Mouse (Mus musculus) midbrain, embryonic 15.5 days (tissue): ENCODE results near the gene Zfp318. TPM values are rescaled to one million over a fixed set of nuclear protein-coding genes. Genes with fewer than 3 reads are reported as not detected.

ENCODE experiments used
- ATAC-seq: fragments of 200-750 bp; cut with Nextera tagmentation; replicated peaks from 2 replicates; pipeline ENCODE4 v1.8.0; 2017; ENCODE audit warnings: moderate TSS enrichment
- H3K27ac ChIP-seq: fragments of 300-500 bp; sonication (generic); 2 replicates; pipeline ENCODE4 v1.5.1; 2015; ENCODE audit warnings: mild to moderate bottlenecking, inconsistent platforms
- H3K27me3 ChIP-seq: fragments of 300-500 bp; sonication (generic); replicated peaks from 2 replicates; pipeline ENCODE4 v1.6.1; 2015; ENCODE audit warnings: inconsistent platforms
- H3K36me3 ChIP-seq: fragments of 300-500 bp; sonication (generic); replicated peaks from 2 replicates; pipeline ENCODE4 v1.6.1; 2015; ENCODE audit warnings: inconsistent platforms
- H3K4me1 ChIP-seq: fragments of 300-500 bp; sonication (generic); 2 replicates; pipeline ENCODE4 v1.6.1; 2015; ENCODE audit warnings: inconsistent platforms
- H3K4me2 ChIP-seq: fragments of 300-500 bp; sonication (generic); 2 replicates; pipeline ENCODE4 v1.6.1; 2015; ENCODE audit warnings: inconsistent platforms, mild to moderate bottlenecking, moderate library complexity
- H3K4me3 ChIP-seq: fragments of 300-500 bp; sonication (generic); 2 replicates; pipeline ENCODE4 v1.5.1; 2015; ENCODE audit warnings: mild to moderate bottlenecking, inconsistent platforms
- H3K9ac ChIP-seq: fragments of 300-500 bp; sonication (generic); 2 replicates; pipeline ENCODE4 v1.6.1; 2015; ENCODE audit warnings: mild to moderate bottlenecking, inconsistent platforms
- H3K9me3 ChIP-seq: fragments of 300-500 bp; sonication (generic); 2 replicates; pipeline ENCODE4 v1.6.1; 2016; ENCODE audit warnings: inconsistent platforms
- WGBS: fragments of 180-500 bp; shearing (Covaris S2); methylation state at CpG from one replicate; pipeline ENCODE4 v1.1.7; 2015; ENCODE audit warnings: mixed read lengths; 5-methylcytosine and 5-hydroxymethylcytosine counted together
- polyA plus RNA-seq: library from polyadenylated mRNA; unstranded; fragments of >200 nt; fragmentation: Nextera tagmentation; extraction: Ambion mirVana; gene quantifications from 2 replicates; pipeline ENCODE4 v1.2.1, GENCODE M21; 2015

Gene Zfp318
- polyA plus RNA-seq, 1 experiment from 2014 or later: 21.8 TPM

DNA sequence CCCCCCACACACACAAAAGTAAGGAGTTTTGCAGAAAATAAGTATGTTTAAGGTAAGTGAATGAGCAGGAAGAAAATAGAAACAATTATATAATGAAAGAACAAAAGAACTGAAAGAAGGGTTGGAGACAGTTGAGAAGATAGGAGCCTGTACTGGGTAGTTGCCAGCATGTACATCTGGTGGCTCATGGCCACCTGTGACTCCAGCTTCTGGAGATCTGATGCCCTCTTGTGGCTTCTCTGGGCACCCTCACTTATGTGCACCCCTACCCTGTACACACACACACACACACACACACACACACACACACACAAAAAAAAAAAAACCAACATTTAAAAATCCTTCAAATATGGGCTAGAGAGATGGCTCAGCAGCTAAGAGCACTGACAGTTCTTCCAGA lies 36.2 kb downstream of the Zfp318 start:
- no peak for ATAC-seq

DNA sequence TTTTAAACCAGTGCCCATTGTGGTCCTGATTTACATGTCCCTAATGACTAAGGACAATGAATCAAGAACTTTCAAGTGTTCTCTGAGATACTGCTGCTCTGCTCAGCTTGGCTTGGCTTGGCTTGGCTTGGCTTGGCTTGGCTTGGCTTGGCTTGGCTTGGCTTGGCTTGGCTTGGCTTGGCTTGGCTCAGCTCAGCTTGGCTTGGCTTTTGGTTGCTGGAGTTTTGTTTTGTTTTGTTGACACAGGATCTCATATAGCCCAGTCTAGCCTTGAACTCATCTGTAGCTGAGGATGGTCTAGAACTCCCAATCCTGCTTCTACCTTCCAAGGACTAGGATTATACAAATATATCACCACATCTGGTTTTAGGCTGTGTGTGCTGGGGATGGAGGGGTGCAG lies 43.0 kb downstream of the Zfp318 start:
- Histone ChIP-seq H3K4me3 (no peak overlapping the region), H3K4me1 (no peaks in the 10 kb centered on the region), H3K27me3 (no peaks in the 10 kb centered on the region), H3K27ac (no peak overlapping the region), H3K36me3 (0 out of 2 replicates have a peak, but pooled peaks cover 2% of the 10 kb centered on the region), H3K4me2 (no peak overlapping the region), H3K9ac (no peak overlapping the region), H3K9me3 (no peaks in the 10 kb centered on the region)
- no peak for ATAC-seq

More for the DNA sequence above, 36.2 kb downstream of the Zfp318 start:
- Histone ChIP-seq H3K9ac (no peak overlapping the region), H3K4me2 (no peak overlapping the region), H3K27me3 (no peaks in the 10 kb centered on the region), H3K9me3 (no peaks in the 10 kb centered on the region), H3K4me1 (no peaks in the 10 kb centered on the region), H3K4me3 (no peak overlapping the region), H3K27ac (no peak overlapping the region), H3K36me3 (peaks cover 4% of the 10 kb centered on the region; the same call in 1 of the 2 replicates)

DNA sequence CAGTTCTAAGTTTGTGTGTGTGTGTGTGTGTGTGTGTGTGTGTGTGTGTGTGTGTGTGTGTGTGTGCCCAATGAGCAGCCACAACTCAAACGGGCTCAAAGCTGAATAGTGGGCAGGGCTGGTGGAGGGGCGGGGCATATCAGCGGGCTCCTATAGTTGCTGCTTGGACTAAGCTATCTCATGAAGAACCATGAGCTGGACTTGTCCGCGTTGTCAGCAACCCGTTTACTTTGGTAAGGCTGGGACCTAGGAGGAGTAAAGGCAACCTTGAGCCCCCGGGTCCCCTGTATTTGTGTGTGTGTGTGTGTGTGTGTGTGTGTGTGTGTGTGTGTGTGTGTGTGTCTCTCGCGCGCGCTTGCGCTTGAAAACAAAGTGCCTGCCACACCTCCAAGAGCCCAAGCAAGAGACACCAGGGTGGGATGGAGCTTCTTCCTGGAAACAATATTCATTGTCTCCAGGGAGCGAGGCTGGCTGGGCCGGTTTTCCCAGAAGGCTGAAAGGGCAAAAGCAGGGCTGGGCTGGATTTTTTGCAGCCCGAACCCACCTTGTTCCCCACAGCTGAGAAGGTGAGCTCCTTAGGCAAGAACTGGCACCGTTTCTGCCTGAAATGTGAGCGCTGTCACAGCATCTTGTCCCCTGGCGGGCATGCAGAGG lies 45.4 kb downstream of the Zfp318 start, which contains the start of gene Crip3:
TSS of gene Crip3 (plus strand) at position 166 of the 654 bp plus-strand sequence.
- H3K4me1 ChIP-seq: 0 out of 2 replicates have a peak, but pooled peaks cover 3% of the 10 kb centered on the region
- H3K4me2 ChIP-seq: peak within 1 kb of the TSS; percentile 32; the same call in 1 of the 2 replicates
- no peaks in the 10 kb centered on the region for H3K9me3 ChIP-seq
- H3K27ac ChIP-seq: no peak within 1 kb of the TSS
- H3K36me3 ChIP-seq: 0 out of 2 replicates have a peak, but pooled peaks cover 2% of the 10 kb centered on the region
- no peak for ATAC-seq
- no peaks in the 10 kb centered on the region for H3K27me3 ChIP-seq
- WGBS: 11% methylated on average over 18 of the region's 18 CpGs
- no peak within 1 kb of the TSS for H3K4me3 ChIP-seq
- H3K9ac ChIP-seq: no peak within 1 kb of the TSS

DNA sequence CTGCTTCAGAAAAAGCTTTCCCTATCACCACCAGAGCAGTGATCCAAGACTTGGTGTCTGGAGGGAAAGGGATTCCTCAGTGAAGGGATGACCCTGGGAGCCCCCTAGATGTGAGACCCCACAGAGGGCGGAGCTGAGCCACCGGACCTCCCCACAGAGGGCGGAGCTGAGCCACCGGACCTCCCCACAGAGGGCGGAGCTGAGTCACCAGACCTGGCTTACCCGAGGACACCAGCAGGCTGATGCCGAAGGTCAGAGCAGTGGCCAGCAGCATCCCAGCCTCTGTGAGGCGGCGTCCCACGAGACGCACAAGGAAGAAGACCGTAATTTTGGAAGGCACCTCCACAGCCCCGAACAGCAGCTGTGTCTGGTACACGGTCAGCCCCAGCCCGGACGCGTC lies 50.1 kb downstream of the Zfp318 start:
- no peak overlapping the region for H3K27ac ChIP-seq
- H3K4me3 ChIP-seq: no peak overlapping the region
- no peaks in the 10 kb centered on the region for H3K9me3 ChIP-seq
- 0 out of 2 replicates have a peak, but pooled peaks cover 9% of the 10 kb centered on the region for H3K4me1 ChIP-seq
- ATAC-seq: 0 out of 2 replicates have a peak, but pooled peaks have one; percentile 6
- peak overlapping the region; percentile 22 for H3K4me2 ChIP-seq
- 4% methylated on average over 17 of the region's 17 CpGs for WGBS
- H3K36me3 ChIP-seq: no peaks in the 10 kb centered on the region
- no peak overlapping the region for H3K9ac ChIP-seq
- H3K27me3 ChIP-seq: no peaks in the 10 kb centered on the region

DNA sequence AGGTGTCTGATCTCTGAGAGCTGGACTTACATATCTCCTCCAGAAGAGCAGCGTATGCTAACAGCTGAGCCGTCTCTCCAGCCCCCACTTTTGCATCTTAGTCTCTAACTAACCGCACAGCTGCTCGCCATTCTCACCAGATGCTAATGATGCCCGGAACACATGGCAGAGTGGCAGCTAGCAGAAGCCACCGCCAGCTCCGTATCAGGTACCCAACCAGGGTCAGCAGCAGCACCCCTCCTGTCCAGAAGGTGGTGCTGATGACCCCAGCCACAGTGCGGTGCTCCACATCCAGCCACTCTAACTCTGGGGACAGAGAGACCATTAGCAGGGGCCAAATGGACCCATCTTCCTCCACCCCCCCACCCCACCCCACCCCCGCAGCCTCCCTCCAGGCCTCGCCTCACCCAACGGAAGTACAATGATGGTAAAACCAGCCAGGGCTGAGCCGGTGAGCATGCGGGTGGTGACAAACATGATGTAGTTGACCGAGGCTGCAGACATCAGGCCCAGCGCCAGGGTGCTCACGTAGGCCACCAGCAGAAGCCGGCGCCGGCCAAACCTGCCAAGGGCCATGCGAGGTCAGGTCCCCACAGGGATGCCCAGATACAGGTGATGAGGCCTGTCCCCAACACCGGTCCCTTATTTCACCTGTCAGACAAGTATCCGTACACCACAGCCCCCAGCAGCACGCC lies 53.3 kb downstream of the Zfp318 start:
- Histone ChIP-seq H3K9me3 (no peaks in the 10 kb centered on the region), H3K4me2 (peak overlapping the region; percentile 14; the same call in 1 of the 2 replicates), H3K36me3 (no peaks in the 10 kb centered on the region), H3K27me3 (no peaks in the 10 kb centered on the region), H3K4me3 (no peak overlapping the region), H3K27ac (no peak overlapping the region), H3K4me1 (0 out of 2 replicates have a peak, but pooled peaks cover 9% of the 10 kb centered on the region), H3K9ac (no peak overlapping the region)
- 22% methylated on average over 23 of the region's 23 CpGs for WGBS
- peak; percentile 45 for ATAC-seq

DNA sequence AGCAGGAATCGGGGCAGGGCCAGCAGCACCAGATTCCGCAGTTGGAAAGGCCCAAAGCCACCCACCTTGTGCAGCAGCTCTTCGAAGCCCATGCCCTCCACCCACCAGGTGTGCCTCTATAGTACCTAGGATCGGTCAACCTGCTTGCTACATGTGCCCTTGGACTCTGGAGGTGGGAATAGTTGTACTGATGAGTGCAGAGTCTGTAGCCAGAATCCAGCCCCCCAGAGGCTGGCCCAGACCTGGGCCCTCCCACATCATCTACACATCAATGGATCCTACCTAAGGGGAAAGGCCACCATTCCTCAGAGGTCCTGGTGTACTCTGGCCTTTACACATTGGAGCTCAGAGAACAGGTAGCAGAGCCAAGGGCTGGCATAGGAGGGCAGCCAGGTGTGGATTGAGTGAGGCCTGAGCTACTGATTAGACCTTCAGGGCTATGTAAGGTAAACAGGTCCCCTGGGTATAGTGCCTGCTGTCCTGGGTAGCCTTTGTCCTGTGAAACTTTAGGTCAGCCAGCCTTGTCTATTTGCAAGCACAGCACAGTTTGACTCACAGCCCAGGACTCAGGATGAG lies 54.9 kb downstream of the Zfp318 start, which contains the start of gene Slc22a7:
TSS of gene Slc22a7 (minus strand) at position 160 of the 576 bp plus-strand sequence.
- Histone ChIP-seq H3K27ac (no peak within 1 kb of the TSS), H3K9me3 (no peaks in the 10 kb centered on the region), H3K4me1 (0 out of 2 replicates have a peak, but pooled peaks cover 17% of the 10 kb centered on the region), H3K27me3 (peaks cover under 1% of the 10 kb centered on the region; the same call in 1 of the 2 replicates), H3K4me3 (no peak within 1 kb of the TSS), H3K36me3 (no peaks in the 10 kb centered on the region), H3K4me2 (no peak within 1 kb of the TSS), H3K9ac (no peak within 1 kb of the TSS)
- WGBS: 77% methylated on average over 4 of the region's 4 CpGs
- no peak for ATAC-seq

DNA sequence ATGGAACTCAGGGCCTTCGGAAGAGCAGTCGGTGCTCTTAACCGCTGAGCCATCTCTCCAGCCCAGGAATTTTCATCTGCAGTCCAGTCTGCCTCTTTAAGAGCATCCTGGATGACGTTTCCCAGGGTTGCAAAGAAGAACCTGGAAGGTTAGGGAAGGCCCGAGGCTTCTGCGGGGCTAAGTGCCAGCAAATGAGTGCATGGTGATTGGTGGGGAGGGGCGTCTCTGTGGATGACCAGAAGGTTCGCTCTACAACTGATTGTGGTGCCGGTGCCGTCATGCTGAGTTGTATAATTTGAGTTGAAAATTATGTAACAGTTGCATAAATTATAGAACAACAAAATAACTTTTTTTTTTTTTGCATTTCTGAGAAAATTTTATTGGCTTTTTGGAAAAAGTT lies 55.6 kb downstream of the Zfp318 start:
- H3K9ac ChIP-seq: no peak overlapping the region
- H3K27me3 ChIP-seq: peaks cover 7% of the 10 kb centered on the region; the same call in 1 of the 2 replicates
- H3K36me3 ChIP-seq: no peaks in the 10 kb centered on the region
- H3K4me1 ChIP-seq: 0 out of 2 replicates have a peak, but pooled peaks cover 14% of the 10 kb centered on the region
- 90% methylated on average over 10 of the region's 10 CpGs for WGBS
- ATAC-seq: no peak
- no peak overlapping the region for H3K4me2 ChIP-seq
- no peak overlapping the region for H3K27ac ChIP-seq
- H3K9me3 ChIP-seq: no peaks in the 10 kb centered on the region
- H3K4me3 ChIP-seq: no peak overlapping the region

DNA sequence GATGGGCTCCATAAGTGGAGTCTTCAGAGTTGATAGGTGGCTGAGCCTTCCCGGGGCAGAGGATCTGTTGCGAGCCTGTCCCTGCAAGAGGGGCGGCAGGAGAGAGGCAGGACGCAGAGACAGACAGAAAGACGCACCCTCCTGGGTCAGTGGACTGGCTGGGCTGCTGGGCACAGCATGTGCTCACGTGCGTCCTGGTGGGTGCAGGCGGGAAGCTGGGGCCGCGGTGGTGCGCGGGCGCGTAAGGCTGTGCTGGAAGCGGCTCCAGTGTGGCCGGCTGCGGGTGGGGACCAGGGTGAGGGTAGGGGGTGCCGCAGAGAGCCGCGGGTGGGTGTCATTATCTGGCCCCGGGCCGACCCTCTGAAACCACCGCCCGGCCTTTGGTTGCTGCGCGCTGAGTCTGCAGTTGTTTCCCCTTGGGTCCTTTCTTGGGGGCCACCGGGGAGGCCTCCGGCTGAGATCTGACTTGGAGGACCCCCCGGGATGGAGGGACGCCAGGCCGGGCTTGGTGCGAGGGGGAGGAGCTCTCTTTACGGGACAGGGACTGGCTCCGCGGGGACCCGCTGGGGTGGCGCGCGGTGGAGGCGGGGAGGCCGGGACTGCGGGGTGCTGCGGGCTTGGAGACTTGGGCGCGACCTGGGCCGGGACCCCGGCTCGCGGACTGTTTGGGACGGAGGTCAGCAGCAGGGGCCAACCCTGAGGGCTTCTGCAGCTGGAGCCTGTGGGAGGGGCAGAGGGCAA lies 61.5 kb downstream of the Zfp318 start:
- Histone ChIP-seq H3K27me3 (peaks cover 32% of the 10 kb centered on the region), H3K4me1 (peaks cover 8% of the 10 kb centered on the region; the same call in 1 of the 2 replicates), H3K9me3 (no peaks in the 10 kb centered on the region), H3K36me3 (no peaks in the 10 kb centered on the region), H3K27ac (no peak overlapping the region), H3K4me2 (peak overlapping the region; percentile 27; the same call in 1 of the 2 replicates), H3K9ac (no peak overlapping the region), H3K4me3 (no peak overlapping the region)
- WGBS: 8% methylated on average over 49 of the region's 50 CpGs
- ATAC-seq: no peak

DNA sequence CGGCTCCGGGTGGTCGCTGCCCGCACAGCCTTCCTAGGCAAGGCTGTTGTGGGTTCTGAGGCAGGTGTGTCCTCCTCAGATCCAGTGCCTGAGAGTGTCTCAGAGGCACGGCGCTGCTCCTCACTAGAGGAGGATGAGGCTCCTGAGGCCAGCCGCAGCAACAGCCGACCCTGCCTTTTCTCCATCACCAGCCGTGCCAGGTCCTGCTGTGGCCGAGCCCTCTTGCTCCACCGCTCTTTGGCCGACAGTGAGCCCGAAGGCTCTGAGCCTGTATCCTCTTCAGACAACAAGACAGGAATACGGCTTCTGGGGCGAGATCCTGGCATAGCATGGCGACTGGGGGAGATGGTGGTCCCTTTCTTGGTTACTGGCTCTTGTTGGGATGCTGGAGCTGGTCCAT lies 62.7 kb downstream of the Zfp318 start:
- WGBS: 88% methylated on average over 16 of the region's 16 CpGs
- Histone ChIP-seq H3K36me3 (no peaks in the 10 kb centered on the region), H3K9ac (no peak overlapping the region), H3K4me1 (peaks cover 8% of the 10 kb centered on the region; the same call in 1 of the 2 replicates), H3K4me2 (no peak overlapping the region), H3K4me3 (no peak overlapping the region), H3K27ac (no peak overlapping the region), H3K9me3 (no peaks in the 10 kb centered on the region), H3K27me3 (peaks cover 32% of the 10 kb centered on the region)
- ATAC-seq: no peak

DNA sequence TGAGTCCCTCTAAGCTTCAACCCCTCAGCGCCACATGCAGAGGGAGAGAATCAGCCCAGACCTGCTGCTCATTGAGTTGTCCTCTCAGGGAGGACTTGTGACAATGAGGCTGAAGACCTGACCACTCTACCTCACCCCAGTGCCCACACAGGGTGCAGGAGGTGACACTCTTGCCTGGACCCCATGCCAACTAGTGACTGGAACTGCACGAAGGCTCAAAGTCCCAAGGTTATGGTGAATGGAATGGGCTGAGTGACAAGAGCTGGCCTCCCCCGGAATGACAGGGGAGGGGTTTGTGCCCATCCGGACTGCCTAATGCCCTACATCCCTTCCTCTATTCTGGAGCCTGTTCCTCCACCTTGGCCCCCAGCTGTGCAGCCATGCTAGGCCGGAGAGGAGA lies 69.2 kb downstream of the Zfp318 start:
- H3K4me2 ChIP-seq: no peak overlapping the region
- ATAC-seq: no peak

DNA sequence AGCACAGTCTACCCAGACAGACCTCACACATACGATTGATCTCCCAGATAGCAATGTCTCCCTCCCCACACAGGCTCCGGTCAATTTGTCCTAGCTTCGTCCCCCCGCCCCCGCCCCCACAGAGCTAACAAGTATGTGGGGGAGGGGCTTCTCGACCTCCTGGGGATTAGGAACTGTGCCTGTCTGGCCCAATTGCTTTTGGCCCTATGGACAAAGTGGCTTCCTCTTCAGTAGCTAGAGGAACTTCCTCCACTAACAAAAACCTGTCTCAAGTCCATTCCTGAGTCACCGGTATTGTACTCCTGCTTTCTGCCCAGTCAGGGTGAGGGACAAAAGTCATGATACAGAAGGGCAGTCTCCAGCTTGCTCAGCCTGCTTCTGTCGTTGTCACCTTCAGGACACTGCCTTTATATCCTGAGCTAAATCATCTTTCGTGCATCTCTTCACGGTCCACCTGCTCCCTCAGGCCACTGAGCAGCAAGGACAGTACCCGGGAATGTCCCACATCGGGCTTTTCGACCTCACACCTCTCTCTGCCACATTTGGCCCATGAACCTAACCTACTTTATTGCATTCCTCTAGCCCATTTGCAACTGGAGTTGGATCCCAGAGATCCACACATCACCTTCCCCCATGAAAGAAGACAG lies 69.9 kb downstream of the Zfp318 start:
- peaks cover 36% of the 10 kb centered on the region for H3K4me1 ChIP-seq
- no peaks in the 10 kb centered on the region for H3K9me3 ChIP-seq
- H3K27ac ChIP-seq: peak overlapping the region; percentile 60; the same call in 1 of the 2 replicates
- no peaks in the 10 kb centered on the region for H3K36me3 ChIP-seq
- H3K4me2 ChIP-seq: peak overlapping the region; percentile 63
- no peak overlapping the region for H3K9ac ChIP-seq
- ATAC-seq: no peak
- H3K4me3 ChIP-seq: no peak overlapping the region
- H3K27me3 ChIP-seq: no peaks in the 10 kb centered on the region
- 8% methylated on average over 13 of the region's 13 CpGs for WGBS

More for the DNA sequence above, 69.2 kb downstream of the Zfp318 start:
- Histone ChIP-seq H3K36me3 (no peaks in the 10 kb centered on the region), H3K27me3 (no peaks in the 10 kb centered on the region), H3K9ac (no peak overlapping the region), H3K9me3 (no peaks in the 10 kb centered on the region), H3K27ac (no peak overlapping the region), H3K4me1 (peaks cover 36% of the 10 kb centered on the region), H3K4me3 (no peak overlapping the region)
- whole genome bisulfite sequencing: 40% methylated on average over 5 of the region's 5 CpGs
